Mouse (Mus musculus): Measurements from ENCODE around the gene Stam.
"Not testable (repeated sequence)": the region's sequence is repeated elsewhere in the genome, so short reads cannot be mapped to it uniquely, and the experiment has no call there.

The Stam gene

DNA sequence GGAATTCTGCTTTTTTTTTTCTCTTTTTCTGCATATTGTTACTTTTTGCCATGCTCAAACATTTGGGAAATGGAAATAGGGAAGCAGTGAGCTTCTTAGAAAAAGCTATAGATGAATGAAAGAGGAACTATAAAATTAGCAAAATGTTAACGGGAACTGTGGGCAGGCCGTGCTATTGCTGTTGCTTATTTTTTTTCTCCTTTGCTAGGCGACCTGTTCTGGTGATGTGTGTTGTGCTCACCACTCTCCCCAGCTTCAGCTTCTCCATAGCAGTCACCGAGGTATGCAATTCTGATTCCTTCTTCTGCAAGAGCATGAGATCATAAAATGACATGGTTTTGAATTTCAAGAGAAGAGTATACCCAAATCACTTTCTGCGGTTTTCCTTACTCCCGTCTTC is 118.1 kb downstream of the Stam start:
- DNase-seq (ENCODE audit: low read depth), result no peak

DNA sequence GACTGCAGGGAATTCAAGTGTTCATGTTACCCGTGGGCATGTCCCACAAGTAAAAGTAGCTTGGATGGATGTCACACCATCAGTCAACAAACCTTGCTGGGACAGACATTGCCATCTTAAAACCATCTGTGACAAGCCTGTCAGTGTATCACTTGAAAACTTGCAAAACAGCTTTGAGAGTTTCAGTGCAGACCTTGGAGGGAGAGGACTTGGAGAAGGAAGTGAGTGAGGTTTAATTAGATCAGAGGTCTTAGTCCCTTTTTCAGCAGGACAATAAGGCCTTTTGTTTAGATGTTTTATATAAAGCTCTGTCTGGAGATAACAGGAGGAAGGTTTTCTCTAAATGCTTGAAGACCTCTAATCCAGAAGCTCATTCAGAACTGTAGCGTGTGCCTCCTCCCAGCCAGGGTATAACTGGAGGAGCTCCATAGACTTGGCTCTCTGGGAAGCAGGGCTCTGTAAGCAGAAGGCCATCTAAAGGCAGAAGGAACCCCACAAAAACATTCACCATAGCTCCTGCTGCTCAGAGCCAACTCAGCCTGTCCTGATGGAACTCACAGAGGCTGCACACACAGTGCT is 124.5 kb downstream of the Stam start:
- not testable (repeated sequence) for DNase-seq (ENCODE audit: low read depth)

Data from c-Kit-positive CD71-positive TER-119-negative erythroid progenitor cells, embryonic 14.5 days (primary cell).